Mouse (Mus musculus): ENCODE measurements at regions not wholly inside any gene's neighbourhood (a gene's known extent, or its start where the extent isn't known, plus 50 kb on each side); places are given as distances from the start of the nearest gene placed in this dataset.

DNA sequence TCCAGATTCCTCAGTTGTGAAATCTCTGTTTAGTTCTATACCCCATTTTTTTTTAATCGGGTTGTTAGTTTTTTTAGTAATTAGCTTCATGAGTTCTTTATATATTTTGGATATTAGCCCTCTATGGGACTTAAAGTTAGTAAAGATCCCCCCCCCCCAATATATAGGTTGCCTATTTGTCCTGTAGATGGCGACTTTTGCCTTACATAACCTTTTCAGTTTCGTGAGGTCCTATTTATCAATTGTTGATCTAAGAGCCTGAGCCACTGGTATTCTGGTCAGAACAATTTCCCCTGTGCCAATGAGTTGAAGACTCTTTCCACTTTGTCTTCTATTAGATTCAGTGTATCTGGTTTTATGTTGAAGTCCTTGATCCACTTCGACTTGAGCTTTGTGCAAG is 80.0 kb upstream of the Hpgds start:
- intact Hi-C loops (cut with DNase I), result no loop called here
- no peak for DNase-seq (ENCODE audit: low spot score in 2 of 2)

DNA sequence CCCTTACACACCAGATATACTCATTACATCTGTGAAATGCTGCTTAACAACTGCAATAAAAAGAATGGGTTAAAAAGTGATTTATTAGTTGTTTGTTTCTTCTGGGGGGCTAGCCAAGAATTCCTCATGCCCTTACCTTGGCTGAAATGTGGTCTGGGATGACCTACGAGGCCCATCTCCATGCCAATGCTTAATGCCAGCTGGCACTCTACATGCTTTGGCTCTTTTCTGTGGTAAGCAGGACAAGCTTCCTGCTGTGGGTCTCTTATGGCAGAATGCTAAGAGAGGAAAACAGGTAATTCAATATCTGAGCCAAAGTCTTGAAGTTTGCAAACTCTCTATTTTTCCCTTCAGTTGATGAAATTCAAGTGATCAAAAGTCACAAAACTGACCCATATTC is 117.9 kb upstream of the Hpgds start:
- no peak for DNase-seq (ENCODE audit: low spot score in 2 of 2)
- intact Hi-C loops (cut with DNase I), result no loop called here

DNA sequence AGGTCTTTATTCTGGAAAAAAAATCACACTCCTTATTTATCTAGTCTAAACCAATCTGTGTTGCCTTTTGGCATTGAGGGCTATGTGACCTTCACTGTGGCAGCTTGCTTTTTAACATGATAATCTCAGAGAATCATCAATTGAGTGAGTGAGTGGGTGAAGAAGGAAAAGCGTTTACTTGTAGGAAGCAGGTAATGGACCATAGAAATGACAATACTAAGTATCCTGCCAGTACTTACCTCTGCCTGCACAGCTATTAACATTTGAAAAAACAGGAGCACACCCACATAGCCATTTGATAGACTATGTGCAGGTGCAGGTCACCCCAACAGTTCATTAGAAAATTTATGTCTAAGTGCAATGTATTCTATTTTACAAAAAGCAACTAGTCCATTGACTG is 110.2 kb upstream of the C130060K24Rik start:
- DNase-seq (ENCODE audit: low spot score in 2 of 2), result no peak
- intact Hi-C loops (cut with DNase I), result loop anchor here (5.0 kb wide), 1 partner anchor 143 kb away; no protein-coding TSS in a partner anchor

- intact Hi-C loops (cut with DNase I), result no loop called here
- no peak for DNase-seq (ENCODE audit: low spot score in 2 of 2)
Measured at GRCm38 (mm10) chr6:65310176-65310575, 70.7 kb upstream of the C130060K24Rik start.

DNA sequence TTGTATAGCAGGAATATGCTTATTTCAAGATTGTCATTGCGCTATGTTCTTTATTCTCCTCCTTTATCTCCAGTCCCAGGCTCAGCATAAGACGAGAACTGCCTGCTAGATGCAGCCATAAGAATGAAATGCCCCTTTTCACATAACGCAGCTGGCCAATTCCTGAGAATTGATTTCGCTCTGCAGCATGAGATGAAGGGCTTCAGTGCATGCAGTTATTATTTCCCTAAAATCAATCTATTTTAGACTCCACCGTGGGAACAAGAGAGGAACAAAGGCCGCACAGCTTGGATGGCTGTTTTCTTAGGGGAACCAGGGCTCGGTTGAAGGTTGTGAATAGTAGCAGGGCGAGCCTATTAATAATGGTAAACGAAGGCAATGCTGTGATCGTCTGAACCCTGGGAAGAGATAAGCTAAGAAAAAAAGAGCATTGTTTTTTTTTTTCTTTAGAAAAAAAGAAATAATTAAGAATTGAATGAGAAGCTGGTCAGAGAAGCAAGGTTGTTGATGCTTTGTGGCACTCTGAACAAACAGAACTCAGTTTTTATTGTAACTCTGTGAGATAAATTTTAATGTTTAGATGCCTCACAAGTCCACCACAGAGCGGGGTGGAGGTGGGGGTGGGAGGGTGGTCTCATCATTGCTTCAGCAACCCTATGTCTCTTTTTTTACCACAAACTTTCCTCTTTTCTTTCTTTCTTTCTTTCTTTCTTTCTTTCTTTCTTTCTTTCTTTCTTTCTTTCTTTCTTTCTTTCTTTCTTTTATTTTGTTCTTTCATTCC is 69.9 kb upstream of the C130060K24Rik start:
- DNase-seq (ENCODE audit: low spot score in 2 of 2), result no peak
- intact Hi-C loops (cut with DNase I), result no loop called here

GRCm38 (mm10) chr6:65311778-65312177 is 69.1 kb upstream of the C130060K24Rik start:
- no peak for DNase-seq (ENCODE audit: low spot score in 2 of 2)
- intact Hi-C loops (cut with DNase I), result no loop called here
